Mouse (Mus musculus): Measurements from ENCODE around the gene Pank4. TPM values are rescaled to one million over a fixed set of nuclear protein-coding genes. Genes with fewer than 3 reads are reported as not detected.

Pank4 gene
- polyA plus RNA-seq, 1 experiment, result 22.2 TPM

GRCm38 (mm10) chr4:154960021-154960689, 3.8 kb upstream of the Pank4 start:
- Histone ChIP-seq H3K36me3 (ENCODE audit: control insufficient read depth, insufficient read depth) (no peaks in the 10 kb centered on the region), H3K79me3 (ENCODE audit: low read depth) (peaks cover 6% of the 10 kb centered on the region), H3ac (ENCODE audit: control insufficient read depth, insufficient read length, low read depth) (no peak overlapping the region), H3K4me3 (ENCODE audit: insufficient read depth, poor library complexity, severe bottlenecking) (no peak overlapping the region), H3K27me3 (ENCODE audit: control insufficient read depth, insufficient read depth, insufficient read length) (peaks cover 72% of the 10 kb centered on the region), H3K79me2 (ENCODE audit: control insufficient read depth, insufficient read depth) (peaks cover 10% of the 10 kb centered on the region)
- TF ChIP-seq MYOG (IDR thresholded peaks at IDR 0.05; ENCODE audit: control insufficient read depth, extremely low read depth, insufficient read length) (no peak), FOSL1 (IDR thresholded peaks at IDR 0.05; ENCODE audit: insufficient read depth, low read length, poor library complexity, severe bottlenecking) (no peak), MYOD1 (IDR thresholded peaks at IDR 0.05; ENCODE audit: control insufficient read depth, insufficient read length, low read depth) (no peak), MAX (IDR thresholded peaks at IDR 0.05) (no peak), USF1 (IDR thresholded peaks at IDR 0.05; ENCODE audit: low read depth) (no peak), CEBPB (IDR thresholded peaks at IDR 0.05; ENCODE audit: low read depth) (no peak), CTCF (IDR thresholded peaks at IDR 0.05; ENCODE audit: control insufficient read depth, insufficient read depth, insufficient read length) (no peak)

DNA sequence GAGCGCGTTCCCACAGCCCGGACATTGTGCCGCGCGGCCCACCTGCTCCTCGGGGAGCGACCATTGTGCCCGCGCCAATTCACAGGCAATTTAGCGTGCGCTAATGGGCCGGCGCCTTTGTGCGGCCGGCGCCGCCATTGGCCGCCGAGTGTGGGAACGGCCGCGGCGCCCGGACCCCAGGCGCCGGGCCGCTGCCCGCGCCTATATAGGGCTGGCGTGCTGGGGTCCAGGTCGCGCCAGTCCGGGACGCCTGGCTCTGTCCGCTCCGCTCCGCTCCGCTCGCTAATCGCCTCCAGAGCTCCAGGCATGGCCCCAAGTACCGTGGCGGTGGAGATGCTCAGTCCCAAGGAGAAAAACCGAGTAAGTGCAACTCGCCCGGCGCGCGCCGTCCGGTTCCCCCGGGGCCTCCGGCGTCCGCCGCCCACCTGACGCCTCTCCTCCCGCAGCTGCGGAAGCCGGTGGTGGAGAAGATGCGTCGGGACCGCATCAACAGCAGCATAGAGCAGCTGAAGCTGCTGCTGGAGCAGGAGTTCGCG, 3.2 kb upstream of the Pank4 start, which contains the start of gene Hes5:
Gene Hes5, plus strand, starts transcription at position 234 of the 536 bp plus-strand sequence.
- H3ac ChIP-seq (ENCODE audit: control insufficient read depth, insufficient read length, low read depth), result no peak within 1 kb of the TSS
- H3K4me3 ChIP-seq (ENCODE audit: insufficient read depth, poor library complexity, severe bottlenecking), result no peak within 1 kb of the TSS
- peaks cover under 1% of the 10 kb centered on the region for H3K36me3 ChIP-seq (ENCODE audit: control insufficient read depth, insufficient read depth)
- H3K27me3 ChIP-seq (ENCODE audit: control insufficient read depth, insufficient read depth, insufficient read length), result peaks cover 66% of the 10 kb centered on the region
- H3K79me3 ChIP-seq (ENCODE audit: low read depth), result peaks cover 12% of the 10 kb centered on the region
- no peak for TF ChIP-seq MYOG (IDR thresholded peaks at IDR 0.05; ENCODE audit: control insufficient read depth, extremely low read depth, insufficient read length)
- no peak for TF ChIP-seq USF1 (IDR thresholded peaks at IDR 0.05; ENCODE audit: low read depth)
- no peak for TF ChIP-seq CEBPB (IDR thresholded peaks at IDR 0.05; ENCODE audit: low read depth)
- no peak for TF ChIP-seq MAX (IDR thresholded peaks at IDR 0.05)
- no peak for TF ChIP-seq CTCF (IDR thresholded peaks at IDR 0.05; ENCODE audit: control insufficient read depth, insufficient read depth, insufficient read length)
- no peak for TF ChIP-seq FOSL1 (IDR thresholded peaks at IDR 0.05; ENCODE audit: insufficient read depth, low read length, poor library complexity, severe bottlenecking)
- TF ChIP-seq MYOD1 (IDR thresholded peaks at IDR 0.05; ENCODE audit: control insufficient read depth, insufficient read length, low read depth), result no peak
- H3K79me2 ChIP-seq (ENCODE audit: control insufficient read depth, insufficient read depth), result peaks cover 16% of the 10 kb centered on the region

DNA sequence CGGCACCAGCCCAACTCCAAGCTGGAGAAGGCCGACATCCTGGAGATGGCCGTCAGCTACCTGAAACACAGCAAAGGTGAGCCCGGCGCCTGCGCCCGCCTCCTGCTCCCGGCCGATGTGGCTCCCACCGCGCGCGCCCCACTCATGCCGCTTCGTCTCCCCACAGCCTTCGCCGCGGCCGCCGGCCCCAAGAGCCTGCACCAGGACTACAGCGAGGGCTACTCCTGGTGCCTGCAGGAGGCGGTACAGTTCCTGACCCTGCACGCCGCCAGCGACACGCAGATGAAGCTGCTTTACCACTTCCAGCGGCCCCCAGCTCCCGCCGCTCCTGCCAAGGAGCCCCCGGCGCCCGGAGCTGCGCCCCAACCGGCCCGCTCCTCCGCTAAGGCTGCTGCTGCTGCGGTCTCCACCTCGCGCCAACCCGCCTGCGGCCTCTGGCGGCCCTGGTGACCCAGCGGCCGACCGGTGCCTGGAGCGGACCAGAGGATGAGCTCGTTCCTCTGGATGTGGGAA, 2.6 kb upstream of the Pank4 start:
- Histone ChIP-seq H3ac (ENCODE audit: control insufficient read depth, insufficient read length, low read depth) (no peak overlapping the region), H3K79me3 (ENCODE audit: low read depth) (peaks cover 17% of the 10 kb centered on the region), H3K4me3 (ENCODE audit: insufficient read depth, poor library complexity, severe bottlenecking) (no peak overlapping the region), H3K36me3 (ENCODE audit: control insufficient read depth, insufficient read depth) (peaks cover 5% of the 10 kb centered on the region), H3K79me2 (ENCODE audit: control insufficient read depth, insufficient read depth) (peaks cover 21% of the 10 kb centered on the region), H3K27me3 (ENCODE audit: control insufficient read depth, insufficient read depth, insufficient read length) (peaks cover 65% of the 10 kb centered on the region)
- TF ChIP-seq FOSL1 (IDR thresholded peaks at IDR 0.05; ENCODE audit: insufficient read depth, low read length, poor library complexity, severe bottlenecking) (no peak), USF1 (IDR thresholded peaks at IDR 0.05; ENCODE audit: low read depth) (no peak), MYOG (IDR thresholded peaks at IDR 0.05; ENCODE audit: control insufficient read depth, extremely low read depth, insufficient read length) (no peak), CTCF (IDR thresholded peaks at IDR 0.05; ENCODE audit: control insufficient read depth, insufficient read depth, insufficient read length) (no peak), MYOD1 (IDR thresholded peaks at IDR 0.05; ENCODE audit: control insufficient read depth, insufficient read length, low read depth) (no peak), CEBPB (IDR thresholded peaks at IDR 0.05; ENCODE audit: low read depth) (no peak), MAX (IDR thresholded peaks at IDR 0.05) (no peak)

DNA sequence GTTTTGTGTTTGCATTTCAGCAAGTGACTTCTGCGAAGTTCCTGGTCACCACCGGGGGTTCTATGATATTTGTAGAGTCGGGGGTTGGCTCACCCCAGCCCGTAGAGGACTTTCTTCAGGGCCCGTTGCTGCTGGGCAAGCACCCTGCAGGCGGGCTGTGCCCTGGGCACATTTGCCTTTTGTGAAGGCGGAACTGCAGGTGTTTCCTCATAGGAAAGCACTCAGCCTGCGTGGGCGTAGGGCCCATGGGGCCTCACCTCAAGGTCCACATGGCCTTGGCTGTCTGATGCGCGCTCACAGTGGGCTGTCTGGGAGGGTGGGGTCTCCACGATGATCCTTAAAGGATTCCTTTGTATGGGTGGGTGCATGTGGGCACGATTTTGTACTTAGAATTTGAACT, 2.0 kb upstream of the Pank4 start:
- H3K79me2 ChIP-seq (ENCODE audit: control insufficient read depth, insufficient read depth), result peaks cover 27% of the 10 kb centered on the region
- H3K36me3 ChIP-seq (ENCODE audit: control insufficient read depth, insufficient read depth), result peaks cover 9% of the 10 kb centered on the region
- H3ac ChIP-seq (ENCODE audit: control insufficient read depth, insufficient read length, low read depth), result no peak overlapping the region
- no peak for TF ChIP-seq CTCF (IDR thresholded peaks at IDR 0.05; ENCODE audit: control insufficient read depth, insufficient read depth, insufficient read length)
- TF ChIP-seq FOSL1 (IDR thresholded peaks at IDR 0.05; ENCODE audit: insufficient read depth, low read length, poor library complexity, severe bottlenecking), result no peak
- TF ChIP-seq USF1 (IDR thresholded peaks at IDR 0.05; ENCODE audit: low read depth), result no peak
- no peak for TF ChIP-seq MYOG (IDR thresholded peaks at IDR 0.05; ENCODE audit: control insufficient read depth, extremely low read depth, insufficient read length)
- TF ChIP-seq MAX (IDR thresholded peaks at IDR 0.05), result no peak
- TF ChIP-seq CEBPB (IDR thresholded peaks at IDR 0.05; ENCODE audit: low read depth), result no peak
- no peak for TF ChIP-seq MYOD1 (IDR thresholded peaks at IDR 0.05; ENCODE audit: control insufficient read depth, insufficient read length, low read depth)
- H3K4me3 ChIP-seq (ENCODE audit: insufficient read depth, poor library complexity, severe bottlenecking), result no peak overlapping the region
- peaks cover 23% of the 10 kb centered on the region for H3K79me3 ChIP-seq (ENCODE audit: low read depth)
- H3K27me3 ChIP-seq (ENCODE audit: control insufficient read depth, insufficient read depth, insufficient read length), result peaks cover 61% of the 10 kb centered on the region

DNA sequence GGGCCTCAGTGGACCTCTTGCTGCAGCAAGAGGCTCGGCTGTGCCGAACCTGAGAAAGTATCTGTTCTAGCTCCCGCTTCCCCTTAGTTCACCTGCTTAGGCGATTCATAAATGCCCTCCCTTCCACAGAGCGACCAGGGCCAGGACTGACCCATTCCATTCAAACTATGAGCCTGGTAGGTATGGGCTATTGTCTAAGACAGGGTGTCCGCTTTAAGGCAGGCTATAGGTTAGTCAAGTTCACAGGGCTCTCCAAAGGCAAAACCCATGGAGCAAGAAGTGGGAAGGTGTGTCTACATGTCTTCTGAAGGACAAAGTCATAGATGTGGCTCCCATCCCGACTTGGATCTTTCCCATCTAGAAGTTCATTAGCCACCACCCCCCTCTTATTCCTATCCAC, 1.2 kb upstream of the Pank4 start:
- Histone ChIP-seq H3K27me3 (ENCODE audit: control insufficient read depth, insufficient read depth, insufficient read length) (peaks cover 53% of the 10 kb centered on the region), H3K4me3 (ENCODE audit: insufficient read depth, poor library complexity, severe bottlenecking) (no peak overlapping the region), H3ac (ENCODE audit: control insufficient read depth, insufficient read length, low read depth) (no peak overlapping the region), H3K79me3 (ENCODE audit: low read depth) (peaks cover 29% of the 10 kb centered on the region), H3K79me2 (ENCODE audit: control insufficient read depth, insufficient read depth) (peaks cover 35% of the 10 kb centered on the region), H3K36me3 (ENCODE audit: control insufficient read depth, insufficient read depth) (peaks cover 9% of the 10 kb centered on the region)
- no peak for TF ChIP-seq MYOG (IDR thresholded peaks at IDR 0.05; ENCODE audit: control insufficient read depth, extremely low read depth, insufficient read length)
- no peak for TF ChIP-seq FOSL1 (IDR thresholded peaks at IDR 0.05; ENCODE audit: insufficient read depth, low read length, poor library complexity, severe bottlenecking)
- TF ChIP-seq USF1 (IDR thresholded peaks at IDR 0.05; ENCODE audit: low read depth), result no peak
- no peak for TF ChIP-seq CEBPB (IDR thresholded peaks at IDR 0.05; ENCODE audit: low read depth)
- TF ChIP-seq MYOD1 (IDR thresholded peaks at IDR 0.05; ENCODE audit: control insufficient read depth, insufficient read length, low read depth), result no peak
- TF ChIP-seq MAX (IDR thresholded peaks at IDR 0.05), result no peak
- TF ChIP-seq CTCF (IDR thresholded peaks at IDR 0.05; ENCODE audit: control insufficient read depth, insufficient read depth, insufficient read length), result no peak
